Mouse (Mus musculus) Patski (cell line): ENCODE measurements at regions not wholly inside any gene's neighbourhood (a gene's known extent, or its start where the extent isn't known, plus 50 kb on each side); places are given as distances from the start of the nearest gene placed in this dataset.

Experiments
- ATAC-seq: fragments of 100-300 bp; one replicate; pipeline ENCODE4 v1.8.0; 2021
- CTCF ChIA-PET: fragments of 350-600 bp; sonication (Branson Sonifier 250); formaldehyde crosslinking; loops from one replicate; lab custom pipeline; 2022; ENCODE audit warnings: inconsistent platforms; lab: Charles Lee
- POLR2A ChIA-PET: fragments of 350-600 bp; sonication (Branson Sonifier 250); formaldehyde crosslinking; loops from one replicate; lab custom pipeline; 2022; ENCODE audit warnings: antibody characterized with exemption, inconsistent platforms; lab: Charles Lee
- DNase-seq: peaks from one replicate; pipeline ENCODE4 v3.0.0-alpha.2; 2011; ENCODE audit warnings: low read depth, low spot score
- H3K27me3 ChIP-seq: fragments of 371-371 bp; one replicate; pipeline ENCODE4 v1.5.1; 2021
- CTCF ChIP-seq: fragments of 100-300 bp; IDR thresholded peaks from one replicate; pipeline ENCODE4 v1.5.1; 2021
- in situ Hi-C: fragments of 300-500 bp; cut with MboI; formaldehyde crosslinking; loops from 3 replicates; pipeline ENCODE4 v1.11.1; 2018; ENCODE audit warnings: low pct_unique_long_range_greater_than_20kb, mixed read lengths

- TF ChIP-seq CTCF = no peak
- ATAC-seq = no peak
- ChIA-PET CTCF (no interaction called here), POLR2A (no interaction called here)
- no peaks in the 10 kb centered on the region for H3K27me3 ChIP-seq
- DNase-seq = no peak
- in situ Hi-C loops = no loop called here
These were observed 97.8 kb downstream of the Gm10604 start for GRCm38 (mm10) chr4:11883295-11883694.

- ChIA-PET POLR2A (no interaction called here), CTCF (no interaction called here)
- H3K27me3 ChIP-seq = no peaks in the 10 kb centered on the region
- no peak for ATAC-seq
- DNase-seq = no peak
- in situ Hi-C loops = no loop called here
- no peak for TF ChIP-seq CTCF
These were observed 98.4 kb downstream of the Gm10604 start for GRCm38 (mm10) chr4:11882666-11883065.

- ChIA-PET CTCF (no interaction called here), POLR2A (no interaction called here)
- DNase-seq = no peak
- in situ Hi-C loops = no loop called here
- no peaks in the 10 kb centered on the region for H3K27me3 ChIP-seq
- no peak for ATAC-seq
- TF ChIP-seq CTCF = no peak
These were observed 102.4 kb downstream of the Gm10604 start for GRCm38 (mm10) chr4:11878638-11879037.

- ChIA-PET CTCF (no interaction called here), POLR2A (no interaction called here)
- no peak for TF ChIP-seq CTCF
- H3K27me3 ChIP-seq = no peaks in the 10 kb centered on the region
- ATAC-seq (no peak), DNase-seq (no peak)
- in situ Hi-C loops = no loop called here
These were observed 103.1 kb downstream of the Gm10604 start for GRCm38 (mm10) chr4:11877945-11878344.

- ATAC-seq (no peak), DNase-seq (no peak)
- POLR2A ChIA-PET = interaction anchor here (0.6 kb wide), 1 partner anchor 34 kb away, joined by 5 read pairs; no protein-coding TSS in a partner anchor
- in situ Hi-C loops = no loop called here
- H3K27me3 ChIP-seq = no peaks in the 10 kb centered on the region
- CTCF ChIA-PET = interaction anchor here (1.0 to 1.7 kb wide), 5 partner anchors 8 to 53 kb away, joined by 3 to 5 read pairs (median 3); no protein-coding TSS in a partner anchor
- no peak for TF ChIP-seq CTCF
These were observed 105.1 kb downstream of the Gm10604 start for GRCm38 (mm10) chr4:11876009-11876408.

GRCm38 (mm10) chr4:11874586-11875264 is 106.3 kb downstream of the Gm10604 start:
- in situ Hi-C loops = no loop called here
- no peak for TF ChIP-seq CTCF
- POLR2A ChIA-PET = no interaction called here
- ATAC-seq (no peak), DNase-seq (no peak)
- CTCF ChIA-PET = interaction anchor here (0.9 to 1.7 kb wide), 5 partner anchors 10 to 51 kb away, joined by 3 to 5 read pairs (median 3); no protein-coding TSS in a partner anchor
- H3K27me3 ChIP-seq = no peaks in the 10 kb centered on the region

- POLR2A ChIA-PET = no interaction called here
- TF ChIP-seq CTCF = no peak
- ATAC-seq = no peak
- H3K27me3 ChIP-seq = no peaks in the 10 kb centered on the region
- in situ Hi-C loops = no loop called here
- no peak for DNase-seq
- CTCF ChIA-PET = no interaction called here
These were observed 109.0 kb downstream of the Gm10604 start for GRCm38 (mm10) chr4:11872036-11872435.

GRCm38 (mm10) chr4:11869721-11870120 is 111.3 kb downstream of the Gm10604 start:
- in situ Hi-C loops = no loop called here
- H3K27me3 ChIP-seq = no peaks in the 10 kb centered on the region
- no peak for TF ChIP-seq CTCF
- CTCF ChIA-PET = no interaction called here
- POLR2A ChIA-PET = no interaction called here
- no peak for ATAC-seq
- DNase-seq = no peak

- no peak for DNase-seq
- H3K27me3 ChIP-seq = no peaks in the 10 kb centered on the region
- TF ChIP-seq CTCF = no peak
- ChIA-PET POLR2A (no interaction called here), CTCF (interaction anchor here (1.1 kb wide), 1 partner anchor 10 kb away, joined by 3 read pairs; no protein-coding TSS in a partner anchor)
- ATAC-seq = no peak
- in situ Hi-C loops = no loop called here
These were observed 112.5 kb downstream of the Gm10604 start for GRCm38 (mm10) chr4:11868565-11868964.
